Mouse (Mus musculus) inflammation-experienced regulatory T-cells, adult 6 months (primary cell): ENCODE measurements around the gene Slc35e4. TPM values are rescaled to one million over a fixed set of nuclear protein-coding genes. Genes with fewer than 3 reads are reported as not detected.
"Not testable (repeated sequence)": the region's sequence is repeated elsewhere in the genome, so short reads cannot be mapped to it uniquely, and the experiment has no call there.

Experiments used
- ATAC-seq: one replicate; pipeline ENCODE4 v1.8.0; 2017
- polyA plus RNA-seq, 3 experiments: library from polyadenylated mRNA; unstranded; fragments of 100-300 nt; shearing (Covaris generic); gene quantifications; one replicate each; pipeline ENCODE4 v1.2.1; 2017

Gene Slc35e4
- 1 to 10 TPM; 1.3 to 2.3 (median 1.5) TPM for polyA plus RNA-seq

DNA sequence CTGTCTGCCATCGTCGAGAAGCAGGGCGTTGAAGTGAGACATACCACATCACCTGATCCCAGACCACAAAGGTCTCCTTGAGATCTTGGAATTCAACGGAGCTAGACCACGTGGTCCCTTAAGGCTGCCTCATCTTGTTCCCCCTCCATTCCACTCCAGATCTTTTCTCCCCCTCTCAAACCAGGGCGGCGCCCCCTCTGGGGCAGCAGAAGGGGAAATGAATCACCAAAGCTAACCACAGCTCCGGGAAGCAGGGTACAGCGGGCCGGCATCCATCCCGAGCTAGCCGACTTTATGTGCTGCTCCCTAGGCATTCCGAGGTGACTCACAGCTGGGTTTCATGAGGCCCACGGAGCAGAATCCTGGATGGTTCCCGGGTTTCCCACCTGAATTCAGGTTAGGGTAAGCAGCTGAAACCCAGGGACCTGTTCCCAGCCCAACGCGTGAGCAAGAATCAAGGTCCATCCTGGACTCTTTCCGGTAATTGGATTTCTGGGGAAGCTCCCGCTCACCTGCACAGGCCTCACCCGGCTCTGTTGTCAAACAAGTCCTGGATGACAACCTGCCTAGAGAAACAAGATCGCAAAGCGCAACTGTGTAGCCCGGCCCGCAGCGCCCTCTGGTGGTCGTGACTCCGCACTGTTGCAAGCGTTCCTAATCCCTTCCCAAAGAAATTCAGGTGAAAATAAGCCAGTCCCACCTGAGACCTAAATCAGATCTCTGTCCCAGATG is at the start of gene Slc35e4:
Gene Slc35e4, minus strand, starts transcription at position 556 of the 732 bp plus-strand sequence.
- ATAC-seq: peak; percentile 62

GRCm38 (mm10) chr11:3963610-3964415 is 49.3 kb upstream of the Slc35e4 start, which contains the start of gene Pes1:
TSS of gene Pes1 (plus strand) at chr11:3963975.
- ATAC-seq: peak; percentile 94

- no peak for ATAC-seq
These were observed 48.7 kb upstream of the Slc35e4 start for GRCm38 (mm10) chr11:3963155-3963554.

DNA sequence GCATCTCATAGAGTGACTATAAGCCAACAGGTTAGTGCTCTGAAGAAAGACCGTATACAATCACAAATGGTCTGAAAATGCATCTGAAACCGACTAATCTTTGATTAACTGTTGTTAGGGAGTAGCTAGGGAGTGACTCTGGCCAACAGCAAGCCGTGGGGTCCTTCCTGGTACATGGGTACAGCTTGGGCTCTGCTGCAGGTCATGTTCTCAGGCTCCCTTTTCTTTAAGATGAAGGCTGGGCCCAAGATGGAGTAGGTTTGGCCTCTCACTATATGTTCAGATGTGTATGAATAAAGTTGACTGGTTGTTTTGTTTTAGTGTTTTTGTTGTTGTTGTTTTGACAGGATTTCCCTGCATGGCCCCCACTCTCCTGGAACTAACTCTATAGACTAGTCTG is 47.3 kb upstream of the Slc35e4 start:
- ATAC-seq: no peak

GRCm38 (mm10) chr11:3960901-3961300 is 46.4 kb upstream of the Slc35e4 start:
- no peak for ATAC-seq

DNA sequence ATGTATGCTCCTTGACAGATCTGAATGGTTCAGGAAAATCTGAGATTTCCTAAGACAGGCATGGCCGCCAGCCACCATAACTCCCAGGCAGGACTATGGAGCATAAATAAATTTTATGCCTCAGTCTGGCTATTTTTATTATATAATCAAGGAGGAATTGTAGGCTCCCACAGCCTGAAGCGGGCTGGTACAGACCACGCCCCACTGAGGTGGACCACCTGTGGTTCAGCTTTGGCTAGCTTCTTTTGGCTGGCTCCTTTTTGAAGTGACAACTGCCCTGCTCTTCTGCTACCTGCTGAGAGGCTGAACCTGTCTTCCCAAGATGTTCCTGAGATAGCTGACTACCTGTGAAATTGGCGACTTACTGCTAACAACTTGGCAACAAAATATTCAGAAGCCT is 40.9 kb upstream of the Slc35e4 start:
- ATAC-seq: not testable (repeated sequence)

- not testable (repeated sequence) for ATAC-seq
These were observed 40.4 kb upstream of the Slc35e4 start for GRCm38 (mm10) chr11:3954876-3955275.

GRCm38 (mm10) chr11:3946386-3946785 is 31.9 kb upstream of the Slc35e4 start:
- ATAC-seq: no peak

- no peak for ATAC-seq
These were observed 26.9 kb upstream of the Slc35e4 start for GRCm38 (mm10) chr11:3941371-3941770.

DNA sequence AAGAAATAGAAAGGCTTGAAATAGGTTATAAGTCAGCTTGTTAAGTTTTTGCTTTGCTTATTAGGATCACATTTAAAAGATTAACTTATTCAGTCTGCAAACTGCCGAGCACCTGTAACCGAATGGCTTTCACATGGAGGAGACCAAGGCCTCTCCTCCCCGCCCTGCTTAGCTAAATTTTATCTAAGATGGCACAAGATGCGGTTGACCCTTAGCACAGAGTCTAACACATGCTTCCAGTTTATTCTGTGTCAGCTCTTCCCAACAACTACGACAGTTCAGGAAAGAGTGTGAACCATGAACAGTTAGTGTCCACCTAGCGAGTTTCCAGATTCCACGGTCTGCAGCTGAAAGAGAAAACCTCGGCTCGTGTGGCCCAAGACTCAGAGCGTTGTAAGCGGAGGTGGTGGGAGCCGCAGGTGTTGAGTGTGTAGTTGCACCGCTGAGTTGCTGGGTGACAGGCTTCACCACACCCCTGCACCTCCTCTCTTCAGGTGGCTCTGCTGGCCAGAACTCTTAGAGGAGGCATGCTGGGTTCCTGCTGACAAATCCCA is 22.9 kb upstream of the Slc35e4 start:
- ATAC-seq: no peak

DNA sequence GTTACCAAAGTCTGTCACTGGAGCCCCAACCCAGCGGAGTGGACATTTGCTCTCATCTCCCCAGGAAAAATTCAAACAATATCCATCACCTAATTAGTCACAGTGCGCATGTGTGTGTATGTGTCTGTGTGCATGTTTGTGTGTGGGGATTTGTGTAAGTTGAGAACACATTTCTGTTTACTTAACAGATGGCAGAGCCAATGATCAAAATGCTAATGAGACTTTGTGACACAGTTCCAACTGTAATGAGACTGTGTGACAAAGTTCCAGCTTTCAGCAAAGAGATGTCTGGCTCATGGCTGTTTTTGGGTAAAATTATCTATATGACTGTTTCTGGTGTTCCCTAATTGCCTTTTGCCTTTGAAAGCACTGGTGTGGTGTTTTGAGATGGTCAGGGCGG is 21.9 kb upstream of the Slc35e4 start:
- no peak for ATAC-seq

- ATAC-seq: no peak
These were observed 20.7 kb upstream of the Slc35e4 start for GRCm38 (mm10) chr11:3935135-3935534.

GRCm38 (mm10) chr11:3933756-3934285 is 19.4 kb upstream of the Slc35e4 start:
- ATAC-seq: no peak

GRCm38 (mm10) chr11:3931511-3932211 is 17.2 kb upstream of the Slc35e4 start, which contains the start of gene Tcn2:
TSS of gene Tcn2 (minus strand) at chr11:3932159.
- ATAC-seq: peak; percentile 90

DNA sequence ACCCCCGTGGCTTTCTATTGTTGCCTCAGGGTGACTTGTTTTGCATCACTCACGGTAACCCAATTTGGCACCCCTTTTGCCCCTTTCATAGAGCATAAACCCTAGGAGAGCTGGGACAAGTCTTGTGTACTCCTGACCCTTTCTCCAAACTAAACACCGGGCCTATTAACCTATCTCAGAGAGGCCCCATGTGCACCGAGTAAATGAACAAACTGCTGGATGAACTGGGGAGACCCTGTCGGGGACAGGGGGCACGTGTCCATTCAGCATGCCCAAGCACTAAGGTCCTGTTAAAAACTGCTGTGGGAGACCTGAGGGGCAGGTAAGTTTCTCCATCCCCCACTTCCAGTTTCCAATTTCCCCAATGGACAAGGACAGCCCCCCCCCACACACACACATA is 16.5 kb upstream of the Slc35e4 start:
- ATAC-seq: no peak

GRCm38 (mm10) chr11:3930019-3930418 is 15.6 kb upstream of the Slc35e4 start:
- ATAC-seq: no peak

GRCm38 (mm10) chr11:3925916-3926315 is 11.5 kb upstream of the Slc35e4 start:
- ATAC-seq: no peak

DNA sequence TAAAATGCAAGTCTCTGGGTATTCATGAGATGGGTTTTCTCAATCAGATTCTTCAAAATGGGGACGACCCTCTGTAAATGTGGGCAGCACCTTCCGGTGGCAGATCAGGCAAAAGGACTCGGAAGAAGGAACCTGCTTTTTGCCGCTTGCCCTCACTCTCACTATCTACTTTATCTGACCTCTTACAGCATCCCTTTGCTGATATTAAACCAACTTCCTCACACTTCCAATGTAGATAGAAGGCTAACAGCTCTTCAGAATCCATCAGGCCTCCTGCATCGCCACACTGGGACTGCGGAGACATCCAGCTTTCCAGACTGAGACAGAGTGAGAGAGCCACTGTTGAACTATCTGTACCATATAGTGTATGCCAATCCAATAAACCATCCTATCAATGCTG is 8.3 kb upstream of the Slc35e4 start:
- no peak for ATAC-seq

GRCm38 (mm10) chr11:3922115-3922514 is 7.7 kb upstream of the Slc35e4 start:
- no peak for ATAC-seq

- peak; percentile 80 for ATAC-seq
These were observed 6.9 kb upstream of the Slc35e4 start for GRCm38 (mm10) chr11:3921281-3921850.

GRCm38 (mm10) chr11:3920476-3920875 is 6.0 kb upstream of the Slc35e4 start:
- no peak for ATAC-seq

DNA sequence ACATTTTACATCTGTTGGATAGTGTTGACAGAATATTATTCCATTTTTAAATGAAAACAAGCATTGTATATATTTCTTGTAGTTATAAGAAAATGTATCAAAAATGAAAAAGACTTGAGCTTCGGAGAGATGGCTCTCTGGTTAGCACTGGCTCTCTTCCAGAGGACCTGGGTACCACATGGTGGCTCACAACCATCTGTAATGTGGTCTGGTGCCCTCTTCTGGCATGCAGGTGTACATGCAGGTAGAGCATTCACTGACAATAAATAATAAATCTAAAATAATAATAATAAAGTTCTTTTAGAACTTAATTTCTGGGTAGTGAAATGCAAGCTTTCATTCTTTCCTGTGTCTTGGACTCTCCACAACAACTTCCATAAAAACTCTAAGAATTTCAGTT is 4.3 kb upstream of the Slc35e4 start:
- ATAC-seq: no peak
